ENCODE assay signal across 11 mouse cellular contexts in the genomic region with DNA sequence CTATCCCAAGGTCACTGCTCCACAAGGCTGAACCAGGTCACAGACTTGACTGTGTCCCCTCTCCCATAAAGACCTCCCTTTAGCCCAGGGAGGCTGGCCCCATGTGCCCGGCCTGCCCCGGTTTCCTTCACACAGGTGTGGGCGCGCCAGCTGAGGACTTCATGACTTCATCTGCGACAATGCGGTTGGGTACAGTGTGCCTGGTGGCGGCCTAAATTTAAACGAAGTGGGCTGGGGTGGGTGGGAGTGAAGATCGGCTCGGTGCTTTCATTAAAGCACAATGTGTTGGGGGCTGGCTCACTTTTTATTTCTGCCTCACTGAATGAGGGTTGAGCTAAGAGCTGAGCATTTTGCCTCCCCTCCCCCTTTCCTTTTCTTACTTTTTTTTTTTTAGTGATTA.
DNase-seq lines count a peak whose midpoint lies in the region; ATAC-seq and TF ChIP-seq lines count a peak whose summit lies in the region.
"Had no signal": no experiment of that assay in that cellular context is flagged by ENCODE, and none has a peak within 500 bp of the region (broad histone marks: within the 10 kb centered on the region; RNA-seq: fewer than 3 reads in every experiment).

No protein-coding gene starts in this region.

- H3K36me3 ChIP-seq in kidney, embryonic 14.5 days (ENCODE audit: control insufficient read depth, insufficient read depth, low read length), result no peaks in the 10 kb centered on the region; the same call in 1 of the 2 replicates
- H3K36me3 ChIP-seq in kidney, embryonic 16.5 days (ENCODE audit: insufficient read depth, low read length), result peaks cover 3% of the 10 kb centered on the region; the same call in 1 of the 2 replicates
- no peaks in the 10 kb centered on the region for H3K36me3 ChIP-seq in midbrain, embryonic 16.5 days (ENCODE audit: control insufficient read depth, insufficient read depth, low read length)

- no peak overlapping the region for H3K4me3 ChIP-seq in kidney, embryonic 14.5 days (ENCODE audit: low read length)
- no peak overlapping the region for H3K4me3 ChIP-seq in kidney, embryonic 16.5 days (ENCODE audit: low read length)
- H3K4me3 ChIP-seq in cortical plate, adult 2 months (ENCODE audit: insufficient read depth, low read length), result no peak overlapping the region
- H3K4me3 ChIP-seq in layer of hippocampus, adult 2 months, result no peak overlapping the region
- no peak overlapping the region for H3K4me3 ChIP-seq in midbrain, embryonic 16.5 days (ENCODE audit: low read depth, low read length)

- no peak overlapping the region for H3K27ac ChIP-seq in kidney, embryonic 14.5 days (ENCODE audit: low read depth, low read length)
- no peak overlapping the region for H3K27ac ChIP-seq in kidney, embryonic 16.5 days (ENCODE audit: low read length)
- H3K27ac ChIP-seq in cortical plate, adult 2 months (ENCODE audit: insufficient read depth, low read length), result peak overlapping the region; percentile 74
- H3K27ac ChIP-seq in layer of hippocampus, adult 2 months, result peak overlapping the region; percentile 81
- no peak overlapping the region for H3K27ac ChIP-seq in midbrain, embryonic 16.5 days (ENCODE audit: low read length)

- no peak overlapping the region for H3K4me2 ChIP-seq in kidney, embryonic 14.5 days (replicated peaks; ENCODE audit: low read depth, low read length)
- H3K4me2 ChIP-seq in kidney, embryonic 16.5 days (replicated peaks; ENCODE audit: low read depth, low read length), result no peak overlapping the region
- no peak overlapping the region for H3K4me2 ChIP-seq in midbrain, embryonic 16.5 days (ENCODE audit: low read length)

- 74% methylated on average over 10 of the region's 10 CpGs for WGBS in kidney, embryonic 14.5 days
- WGBS in kidney, embryonic 16.5 days, result 74% methylated on average over 10 of the region's 10 CpGs
- WGBS in midbrain, embryonic 16.5 days, result 72% methylated on average over 10 of the region's 10 CpGs

- ATAC-seq in kidney, embryonic 14.5 days (ENCODE audit: low FRiP score, low TSS enrichment), result peak; percentile 32; the same call in 1 of the 2 replicates
- no peak for ATAC-seq in kidney, embryonic 16.5 days (ENCODE audit: low FRiP score, low TSS enrichment)
- ATAC-seq in midbrain, embryonic 16.5 days, result peak; percentile 38; the same call in 1 of the 2 replicates

- DNase-seq in layer of hippocampus, adult 2 months (ENCODE audit: low spot score in 2 of 2), result peak; percentile 39 to 51
- DNase-seq in lung, adult 18-20 months, result no peak
- no peak for DNase-seq in cerebellum, postnatal 10 days
- DNase-seq in cerebellum, postnatal 4 days (ENCODE audit: low spot score in 2 of 2), result no peak
- DNase-seq: cerebellum, adult 8-10 months; heart, postnatal 4 days; lung, postnatal 14 days had no signal

- H3K9me3 ChIP-seq in kidney, embryonic 14.5 days (ENCODE audit: control insufficient read depth, low read length), result peaks cover under 1% of the 10 kb centered on the region; the same call in 1 of the 2 replicates
- H3K9me3 ChIP-seq in kidney, embryonic 16.5 days (ENCODE audit: low read length), result peaks cover 6% of the 10 kb centered on the region; the same call in 1 of the 2 replicates
- H3K9me3 ChIP-seq in midbrain, embryonic 16.5 days (replicated peaks; ENCODE audit: control insufficient read depth, low read length, poor library complexity, severe bottlenecking), result no peaks in the 10 kb centered on the region

- no peak for TF ChIP-seq CTCF in cortical plate, adult 2 months (IDR thresholded peaks at IDR 0.05; ENCODE audit: extremely low read depth, insufficient read depth, low read length)
- TF ChIP-seq CTCF in layer of hippocampus, adult 2 months (conservative IDR thresholded peaks at IDR 0.05), result no peak

- H3K9ac ChIP-seq in kidney, embryonic 14.5 days (ENCODE audit: low read depth, low read length), result no peak overlapping the region
- no peak overlapping the region for H3K9ac ChIP-seq in kidney, embryonic 16.5 days (replicated peaks; ENCODE audit: low read length)
- H3K9ac ChIP-seq in midbrain, embryonic 16.5 days (ENCODE audit: low read depth, low read length), result no peak overlapping the region; the same call in 1 of the 2 replicates

- no peak for TF ChIP-seq POLR2A in cortical plate, adult 2 months (IDR thresholded peaks at IDR 0.05; ENCODE audit: extremely low read depth, insufficient read depth, low read length)

- H3K4me1 ChIP-seq in kidney, embryonic 14.5 days (ENCODE audit: control insufficient read depth, insufficient read depth, low read length), result peaks cover 37% of the 10 kb centered on the region
- peaks cover 45% of the 10 kb centered on the region for H3K4me1 ChIP-seq in kidney, embryonic 16.5 days (ENCODE audit: insufficient read depth, low read length)
- peaks cover 13% of the 10 kb centered on the region for H3K4me1 ChIP-seq in cortical plate, adult 2 months (ENCODE audit: control insufficient read depth, insufficient read depth, low read length)
- H3K4me1 ChIP-seq in midbrain, embryonic 16.5 days (ENCODE audit: control insufficient read depth, insufficient read depth, low read length), result peaks cover 17% of the 10 kb centered on the region

- no peaks in the 10 kb centered on the region for H3K27me3 ChIP-seq in kidney, embryonic 14.5 days (ENCODE audit: control insufficient read depth, insufficient read depth, low read length)
- H3K27me3 ChIP-seq in kidney, embryonic 16.5 days (ENCODE audit: insufficient read depth, low read length), result no peaks in the 10 kb centered on the region
- no peaks in the 10 kb centered on the region for H3K27me3 ChIP-seq in midbrain, embryonic 16.5 days (ENCODE audit: control insufficient read depth, insufficient read depth, low read depth, low read length)

Comparison
In these comparisons a context has a peak if more than half of its experiments do, and no peak if none do; other contexts are left out.
1. H3K27ac ChIP-seq: peak in cortical plate, adult 2 months (single experiment) and layer of hippocampus, adult 2 months (single experiment); none in kidney, embryonic 14.5 days (single experiment), kidney, embryonic 16.5 days (single experiment) and midbrain, embryonic 16.5 days (single experiment).
2. DNase-seq: peak in layer of hippocampus, adult 2 months (2 of 2); none in lung, adult 18-20 months (0 of 2), cerebellum, postnatal 10 days (0 of 2) and cerebellum, postnatal 4 days (0 of 2).